9 mouse cellular contexts compared by ENCODE assay signal in genomic region chr4:64530585-64530984, GRCm38 (mm10).
DNase-seq lines count a peak whose midpoint lies in the region; ATAC-seq and TF ChIP-seq lines count a peak whose summit lies in the region.
"Had no signal": no experiment of that assay in that cellular context is flagged by ENCODE, and none has a peak within 500 bp of the region (broad histone marks: within the 10 kb centered on the region; RNA-seq: fewer than 3 reads in every experiment).

No protein-coding gene starts in this region.

- no peak overlapping the region for H3K9ac ChIP-seq in forebrain, postnatal 0 days
- no peak overlapping the region for H3K9ac ChIP-seq in forebrain, embryonic 12.5 days
- H3K9ac ChIP-seq in neural tube, embryonic 15.5 days (replicated peaks) = no peak overlapping the region
- H3K9ac ChIP-seq in embryonic facial prominence, embryonic 11.5 days (replicated peaks; ENCODE audit: low read length) = no peak overlapping the region
- H3K9ac ChIP-seq in limb, embryonic 14.5 days (ENCODE audit: low read depth, low read length, severe bottlenecking) = no peak overlapping the region

- no peaks in the 10 kb centered on the region for H3K4me1 ChIP-seq in forebrain, postnatal 0 days (ENCODE audit: insufficient read depth)
- H3K4me1 ChIP-seq in forebrain, embryonic 12.5 days = no peaks in the 10 kb centered on the region
- H3K4me1 ChIP-seq in neural tube, embryonic 15.5 days = peaks cover 1% of the 10 kb centered on the region; the same call in 1 of the 2 replicates
- H3K4me1 ChIP-seq in embryonic facial prominence, embryonic 11.5 days (ENCODE audit: control insufficient read depth, insufficient read depth, low read length) = no peaks in the 10 kb centered on the region
- H3K4me1 ChIP-seq in limb, embryonic 14.5 days (ENCODE audit: control insufficient read depth, insufficient read depth, low read length) = peaks cover 3% of the 10 kb centered on the region; the same call in 1 of the 2 replicates

- WGBS in forebrain, postnatal 0 days = 77% methylated on average over 4 of the region's 4 CpGs
- 71% methylated on average over 4 of the region's 4 CpGs for WGBS in forebrain, embryonic 12.5 days
- 75% methylated on average over 4 of the region's 4 CpGs for WGBS in neural tube, embryonic 15.5 days
- WGBS in embryonic facial prominence, embryonic 11.5 days = 74% methylated on average over 4 of the region's 4 CpGs
- 71% methylated on average over 4 of the region's 4 CpGs for WGBS in limb, embryonic 14.5 days

- TF ChIP-seq CTCF in forebrain, postnatal 0 days (IDR thresholded peaks at IDR 0.05; ENCODE audit: low read depth) = peak; percentile 66

- H3K4me2 ChIP-seq in forebrain, postnatal 0 days (ENCODE audit: low read depth) = no peak overlapping the region
- H3K4me2 ChIP-seq in forebrain, embryonic 12.5 days = no peak overlapping the region
- H3K4me2 ChIP-seq in neural tube, embryonic 15.5 days = no peak overlapping the region
- no peak overlapping the region for H3K4me2 ChIP-seq in embryonic facial prominence, embryonic 11.5 days (ENCODE audit: low read depth, low read length)
- no peak overlapping the region for H3K4me2 ChIP-seq in limb, embryonic 14.5 days (replicated peaks; ENCODE audit: low read depth, low read length, severe bottlenecking)

- no peak overlapping the region for H3K4me3 ChIP-seq in forebrain, postnatal 0 days (ENCODE audit: low read depth, low read length)
- no peak overlapping the region for H3K4me3 ChIP-seq in forebrain, embryonic 12.5 days (replicated peaks)
- H3K4me3 ChIP-seq in neural tube, embryonic 15.5 days (replicated peaks) = no peak overlapping the region
- no peak overlapping the region for H3K4me3 ChIP-seq in embryonic facial prominence, embryonic 11.5 days (ENCODE audit: low read depth, low read length)
- no peak overlapping the region for H3K4me3 ChIP-seq in limb, embryonic 14.5 days (replicated peaks; ENCODE audit: low read length)
- H3K4me3 ChIP-seq: erythroblast, embryonic 14.5 days had no signal

- TF ChIP-seq POLR2A in limb, embryonic 14.5 days (IDR thresholded peaks at IDR 0.05; ENCODE audit: borderline replicate concordance, extremely low read depth, insufficient read depth, insufficient read length) = no peak

- ATAC-seq in forebrain, postnatal 0 days = no peak
- no peak for ATAC-seq in forebrain, embryonic 12.5 days (ENCODE audit: low FRiP score)
- ATAC-seq in neural tube, embryonic 15.5 days (ENCODE audit: low FRiP score) = no peak
- ATAC-seq in embryonic facial prominence, embryonic 11.5 days (replicated peaks; ENCODE audit: insufficient number of reproducible peaks, low FRiP score, low TSS enrichment, low read depth) = no peak
- no peak for ATAC-seq in limb, embryonic 14.5 days (ENCODE audit: low FRiP score, low read depth)
- no peak for ATAC-seq in megakaryocyte progenitor cell, adult 5-6 weeks (replicated peaks; ENCODE audit: poor library complexity)

- no peaks in the 10 kb centered on the region for H3K27me3 ChIP-seq in forebrain, postnatal 0 days (ENCODE audit: insufficient read depth, low read length)
- no peaks in the 10 kb centered on the region for H3K27me3 ChIP-seq in forebrain, embryonic 12.5 days
- H3K27me3 ChIP-seq in neural tube, embryonic 15.5 days (replicated peaks) = no peaks in the 10 kb centered on the region
- H3K27me3 ChIP-seq in embryonic facial prominence, embryonic 11.5 days (ENCODE audit: control insufficient read depth, insufficient read depth, low read length) = no peaks in the 10 kb centered on the region
- no peaks in the 10 kb centered on the region for H3K27me3 ChIP-seq in limb, embryonic 14.5 days (ENCODE audit: control insufficient read depth, insufficient read depth, low read length)

- peak; percentile 62 for DNase-seq in forebrain, postnatal 0 days
- DNase-seq in neural tube, embryonic 10.5 days (ENCODE audit: extremely low spot score, low spot score) = peak; percentile 16
- peak; percentile 78 for DNase-seq in embryonic facial prominence, embryonic 11.5 days (ENCODE audit: low spot score)
- DNase-seq in limb, embryonic 14.5 days (ENCODE audit: low spot score) = peak; percentile 30
- no peak for DNase-seq in thymus, postnatal 10 days (ENCODE audit: low spot score in 2 of 2)

- H3K36me3 ChIP-seq in forebrain, postnatal 0 days (ENCODE audit: insufficient read depth) = no peaks in the 10 kb centered on the region
- no peaks in the 10 kb centered on the region for H3K36me3 ChIP-seq in forebrain, embryonic 12.5 days (replicated peaks)
- no peaks in the 10 kb centered on the region for H3K36me3 ChIP-seq in neural tube, embryonic 15.5 days
- no peaks in the 10 kb centered on the region for H3K36me3 ChIP-seq in embryonic facial prominence, embryonic 11.5 days (replicated peaks; ENCODE audit: control insufficient read depth, insufficient read depth, low read depth, low read length)
- H3K36me3 ChIP-seq in limb, embryonic 14.5 days (ENCODE audit: control insufficient read depth, insufficient read depth, low read length) = no peaks in the 10 kb centered on the region

- H3K9me3 ChIP-seq in forebrain, postnatal 0 days (ENCODE audit: low read length) = no peaks in the 10 kb centered on the region
- H3K9me3 ChIP-seq in forebrain, embryonic 12.5 days = no peaks in the 10 kb centered on the region
- H3K9me3 ChIP-seq in neural tube, embryonic 15.5 days (replicated peaks) = no peaks in the 10 kb centered on the region
- H3K9me3 ChIP-seq in embryonic facial prominence, embryonic 11.5 days (replicated peaks; ENCODE audit: control insufficient read depth, low read length) = no peaks in the 10 kb centered on the region
- no peaks in the 10 kb centered on the region for H3K9me3 ChIP-seq in limb, embryonic 14.5 days (ENCODE audit: control insufficient read depth, low read length)

- H3K27ac ChIP-seq in forebrain, postnatal 0 days (ENCODE audit: low read depth, low read length) = no peak overlapping the region
- no peak overlapping the region for H3K27ac ChIP-seq in forebrain, embryonic 12.5 days
- H3K27ac ChIP-seq in neural tube, embryonic 15.5 days (replicated peaks) = no peak overlapping the region
- no peak overlapping the region for H3K27ac ChIP-seq in embryonic facial prominence, embryonic 11.5 days (replicated peaks; ENCODE audit: low read depth, low read length)
- no peak overlapping the region for H3K27ac ChIP-seq in limb, embryonic 14.5 days (replicated peaks; ENCODE audit: low read depth, low read length)

Comparison
In these comparisons a context has a peak if more than half of its experiments do, and no peak if none do; other contexts are left out.
1. DNase-seq: peak in forebrain, postnatal 0 days (single experiment), neural tube, embryonic 10.5 days (single experiment), embryonic facial prominence, embryonic 11.5 days (single experiment) and limb, embryonic 14.5 days (single experiment); none in thymus, postnatal 10 days (0 of 2).